Mouse (Mus musculus): ENCODE measurements around the gene Bcl7c. TPM values are rescaled to one million over a fixed set of nuclear protein-coding genes. Genes with fewer than 3 reads are reported as not detected.

Gene Bcl7c
- polyA plus RNA-seq, 1 experiment from 2014 or later: 65.1 TPM

- H3K9ac ChIP-seq: peak within 1 kb of the TSS; percentile 48
- H3K9me3 ChIP-seq (ENCODE audit: low read depth, low read length): no peaks in the 10 kb centered on the region
- peak within 1 kb of the TSS; percentile 77 for H3K4me2 ChIP-seq
- peaks cover 18% of the 10 kb centered on the region for H3K4me1 ChIP-seq (ENCODE audit: insufficient read depth)
- WGBS: 1% methylated on average over 28 of the region's 28 CpGs
- H3K27me3 ChIP-seq (ENCODE audit: insufficient read depth, low read length): no peaks in the 10 kb centered on the region
- peak within 1 kb of the TSS; percentile 97 for H3K27ac ChIP-seq (ENCODE audit: low read depth)
- DNase-seq (peak; percentile 93), ATAC-seq (ENCODE audit: insufficient read depth) (peak; percentile 39)
- H3K4me3 ChIP-seq (ENCODE audit: low read depth, low read length): peak within 1 kb of the TSS; percentile 41
- H3K36me3 ChIP-seq (ENCODE audit: insufficient read depth): no peaks in the 10 kb centered on the region
- no peak for TF ChIP-seq CTCF (IDR thresholded peaks at IDR 0.05; ENCODE audit: low read depth)
Observed at GRCm38 (mm10) chr7:127712461-127713385, 4.0 kb upstream of the Bcl7c start, which contains the start of gene Ctf1. TSS of gene Ctf1 (plus strand) at chr7:127712736.

- Histone ChIP-seq H3K4me2 (no peak overlapping the region), H3K9me3 (ENCODE audit: low read depth, low read length) (no peaks in the 10 kb centered on the region), H3K4me1 (ENCODE audit: insufficient read depth) (peaks cover 27% of the 10 kb centered on the region), H3K4me3 (ENCODE audit: low read depth, low read length) (no peak overlapping the region), H3K27ac (ENCODE audit: low read depth) (peak overlapping the region; percentile 97), H3K36me3 (ENCODE audit: insufficient read depth) (peaks cover 6% of the 10 kb centered on the region), H3K27me3 (ENCODE audit: insufficient read depth, low read length) (no peaks in the 10 kb centered on the region), H3K9ac (no peak overlapping the region)
- 67% methylated on average over 3 of the region's 3 CpGs for WGBS
- TF ChIP-seq CTCF (IDR thresholded peaks at IDR 0.05; ENCODE audit: low read depth): no peak
- ATAC-seq (ENCODE audit: insufficient read depth): no peak
- no peak for DNase-seq
Observed at GRCm38 (mm10) chr7:127711456-127711855, 2.7 kb upstream of the Bcl7c start.

GRCm38 (mm10) chr7:127711031-127711430 lies 2.3 kb upstream of the Bcl7c start:
- no peak overlapping the region for H3K9ac ChIP-seq
- H3K4me2 ChIP-seq: no peak overlapping the region
- no peak overlapping the region for H3K4me3 ChIP-seq (ENCODE audit: low read depth, low read length)
- H3K4me1 ChIP-seq (ENCODE audit: insufficient read depth): peaks cover 27% of the 10 kb centered on the region
- DNase-seq (no peak), ATAC-seq (ENCODE audit: insufficient read depth) (no peak)
- no peaks in the 10 kb centered on the region for H3K27me3 ChIP-seq (ENCODE audit: insufficient read depth, low read length)
- WGBS: 77% methylated on average over 3 of the region's 3 CpGs
- H3K9me3 ChIP-seq (ENCODE audit: low read depth, low read length): no peaks in the 10 kb centered on the region
- no peak for TF ChIP-seq CTCF (IDR thresholded peaks at IDR 0.05; ENCODE audit: low read depth)
- H3K27ac ChIP-seq (ENCODE audit: low read depth): peak overlapping the region; percentile 97; the same call in 1 of the 2 replicates
- H3K36me3 ChIP-seq (ENCODE audit: insufficient read depth): peaks cover 10% of the 10 kb centered on the region

- H3K4me1 ChIP-seq (ENCODE audit: insufficient read depth): peaks cover 27% of the 10 kb centered on the region
- H3K27me3 ChIP-seq (ENCODE audit: insufficient read depth, low read length): no peaks in the 10 kb centered on the region
- no peaks in the 10 kb centered on the region for H3K9me3 ChIP-seq (ENCODE audit: low read depth, low read length)
- TF ChIP-seq CTCF (IDR thresholded peaks at IDR 0.05; ENCODE audit: low read depth): no peak
- WGBS: 62% methylated on average over 5 of the region's 5 CpGs
- H3K4me2 ChIP-seq: peak overlapping the region; percentile 92
- peak overlapping the region; percentile 75 for H3K9ac ChIP-seq
- no peak for ATAC-seq (ENCODE audit: insufficient read depth)
- DNase-seq: peak; percentile 17
- peaks cover 25% of the 10 kb centered on the region for H3K36me3 ChIP-seq (ENCODE audit: insufficient read depth)
- peak overlapping the region; percentile 72 for H3K4me3 ChIP-seq (ENCODE audit: low read depth, low read length)
- peak overlapping the region; percentile 99 for H3K27ac ChIP-seq (ENCODE audit: low read depth)
Observed at GRCm38 (mm10) chr7:127709261-127709979, 687 bp upstream of the Bcl7c start.

GRCm38 (mm10) chr7:127707957-127708206 lies 851 bp downstream of the Bcl7c start:
- no peak for TF ChIP-seq CTCF (IDR thresholded peaks at IDR 0.05; ENCODE audit: low read depth)
- DNase-seq: no peak
- no peak for ATAC-seq (ENCODE audit: insufficient read depth)
- Histone ChIP-seq H3K27me3 (ENCODE audit: insufficient read depth, low read length) (no peaks in the 10 kb centered on the region), H3K4me1 (ENCODE audit: insufficient read depth) (peaks cover 27% of the 10 kb centered on the region), H3K4me3 (ENCODE audit: low read depth, low read length) (peak overlapping the region; percentile 72), H3K27ac (ENCODE audit: low read depth) (peak overlapping the region; percentile 99), H3K36me3 (ENCODE audit: insufficient read depth) (peaks cover 39% of the 10 kb centered on the region), H3K9me3 (ENCODE audit: low read depth, low read length) (no peaks in the 10 kb centered on the region), H3K9ac (peak overlapping the region; percentile 75), H3K4me2 (peak overlapping the region; percentile 92)
- WGBS: 0% methylated on average over 5 of the region's 5 CpGs

GRCm38 (mm10) chr7:127707045-127707956 lies 1.4 kb downstream of the Bcl7c start:
- peak overlapping the region; percentile 92 for H3K4me2 ChIP-seq
- ATAC-seq (ENCODE audit: insufficient read depth): peak; percentile 1; the same call in 1 of the 2 replicates
- H3K27me3 ChIP-seq (ENCODE audit: insufficient read depth, low read length): no peaks in the 10 kb centered on the region
- TF ChIP-seq CTCF (IDR thresholded peaks at IDR 0.05; ENCODE audit: low read depth): no peak
- H3K36me3 ChIP-seq (ENCODE audit: insufficient read depth): peaks cover 43% of the 10 kb centered on the region
- DNase-seq: peak; percentile 38
- WGBS: 22% methylated on average over 22 of the region's 22 CpGs
- H3K9ac ChIP-seq: peak overlapping the region; percentile 75
- H3K4me1 ChIP-seq (ENCODE audit: insufficient read depth): peaks cover 25% of the 10 kb centered on the region
- H3K27ac ChIP-seq (ENCODE audit: low read depth): peak overlapping the region; percentile 99
- H3K9me3 ChIP-seq (ENCODE audit: low read depth, low read length): no peaks in the 10 kb centered on the region
- H3K4me3 ChIP-seq (ENCODE audit: low read depth, low read length): peak overlapping the region; percentile 72
